ENCODE assay signal across 8 mouse cellular contexts in the genomic region with DNA sequence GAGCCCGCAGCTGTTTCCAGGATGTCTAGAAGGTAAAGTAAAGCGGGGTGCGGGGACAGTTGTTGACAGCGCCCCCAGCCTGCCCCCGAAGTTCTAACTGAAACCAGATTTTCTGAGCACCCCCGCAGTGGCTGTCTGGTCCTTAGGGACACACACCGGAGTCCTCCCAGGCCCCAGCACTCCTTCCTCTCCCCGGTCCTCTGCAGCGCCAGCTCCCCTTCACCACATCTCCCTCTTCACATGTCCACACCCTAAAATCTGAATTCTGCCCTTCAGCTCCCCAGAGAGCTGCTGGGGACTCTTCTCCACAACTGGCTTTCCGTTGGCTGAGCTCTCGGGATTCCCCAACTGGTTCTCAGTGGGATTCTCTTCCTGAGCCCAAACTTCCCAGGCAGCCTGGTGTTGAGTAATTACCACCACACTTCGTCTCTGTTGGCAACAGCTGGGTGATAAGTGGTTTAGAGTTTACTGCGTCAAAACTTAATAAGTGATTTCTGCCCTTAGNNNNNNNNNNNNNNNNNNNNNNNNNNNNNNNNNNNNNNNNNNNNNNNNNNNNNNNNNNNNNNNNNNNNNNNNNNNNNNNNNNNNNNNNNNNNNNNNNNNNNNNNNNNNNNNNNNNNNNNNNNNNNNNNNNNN. TPM values are rescaled to one million over a fixed set of nuclear protein-coding genes. Genes with fewer than 3 reads are reported as not detected.
A peak's percentile ranks its signal among the peaks of the same experiment; 100 is the strongest.
DNase-seq lines count a peak whose midpoint lies in the region; ATAC-seq and TF ChIP-seq lines count a peak whose summit lies in the region.

No protein-coding gene starts in this region.

- H3K36me3 ChIP-seq in intestine, embryonic 16.5 days (ENCODE audit: control insufficient read depth, insufficient read depth, low read length), result peaks cover 1% of the 10 kb centered on the region
- peaks cover 24% of the 10 kb centered on the region for H3K36me3 ChIP-seq in liver, embryonic 16.5 days (ENCODE audit: control insufficient read depth, insufficient read depth)
- no peaks in the 10 kb centered on the region for H3K36me3 ChIP-seq in myocyte (ENCODE audit: control insufficient read depth, insufficient read depth)

- H3K27ac ChIP-seq in intestine, embryonic 16.5 days (ENCODE audit: low read length), result peak overlapping the region; percentile 94
- H3K27ac ChIP-seq in liver, embryonic 16.5 days (ENCODE audit: low read length), result peak overlapping the region; percentile 93

- H3ac ChIP-seq in myocyte (ENCODE audit: control insufficient read depth, insufficient read length), result peak overlapping the region; percentile 9

- TF ChIP-seq POLR2A in myocyte (IDR thresholded peaks at IDR 0.05; ENCODE audit: insufficient read length, low read depth), result no peak

- H3K4me2 ChIP-seq in intestine, embryonic 16.5 days (ENCODE audit: low read depth, low read length), result peak overlapping the region; percentile 50
- peak overlapping the region; percentile 79 for H3K4me2 ChIP-seq in liver, embryonic 16.5 days (ENCODE audit: low read depth, low read length)
- peak overlapping the region; percentile 85 for H3K4me2 ChIP-seq in myocyte (ENCODE audit: low read depth)

- H3K4me1 ChIP-seq in intestine, embryonic 16.5 days (ENCODE audit: control insufficient read depth, insufficient read depth, low read length), result peaks cover 27% of the 10 kb centered on the region
- H3K4me1 ChIP-seq in liver, embryonic 16.5 days (ENCODE audit: control insufficient read depth, low read depth, low read length), result peaks cover 42% of the 10 kb centered on the region

- H3K79me2 ChIP-seq in myocyte (ENCODE audit: control insufficient read depth, insufficient read depth), result no peaks in the 10 kb centered on the region

- no peaks in the 10 kb centered on the region for H3K27me3 ChIP-seq in intestine, embryonic 16.5 days (replicated peaks; ENCODE audit: control insufficient read depth, insufficient read depth, low read length)
- H3K27me3 ChIP-seq in liver, embryonic 16.5 days (ENCODE audit: control insufficient read depth, insufficient read depth, low read depth, low read length), result no peaks in the 10 kb centered on the region
- no peaks in the 10 kb centered on the region for H3K27me3 ChIP-seq in myocyte (ENCODE audit: control insufficient read depth, insufficient read depth, insufficient read length)

- H3K9ac ChIP-seq in intestine, embryonic 16.5 days (ENCODE audit: low read depth, low read length), result peak overlapping the region; percentile 96
- H3K9ac ChIP-seq in liver, embryonic 16.5 days (ENCODE audit: low read depth, low read length), result peak overlapping the region; percentile 97

- peak; percentile 12; the same call in 1 of the 2 replicates for ATAC-seq in intestine, embryonic 16.5 days
- peak; percentile 59 for ATAC-seq in liver, embryonic 16.5 days (ENCODE audit: low read depth)

- H3K9me3 ChIP-seq in intestine, embryonic 16.5 days (ENCODE audit: control insufficient read depth, low read length), result no peaks in the 10 kb centered on the region
- H3K9me3 ChIP-seq in liver, embryonic 16.5 days (replicated peaks; ENCODE audit: control insufficient read depth, low read length), result no peaks in the 10 kb centered on the region

- 1% methylated on average over 13 of the region's 13 CpGs for WGBS in intestine, embryonic 16.5 days
- under 1% methylated on average over 13 of the region's 13 CpGs for WGBS in liver, embryonic 16.5 days (ENCODE audit: insufficient replicate concordance)

- peak; percentile 25 for DNase-seq in right cerebral cortex, postnatal 4 days
- DNase-seq in right cerebral cortex, adult 18-20 months, result no peak
- peak; percentile 19 for DNase-seq in c-Kit-positive CD71-negative TER-119-negative erythroid progenitor cells, embryonic 14.5 days (ENCODE audit: low read depth)
- DNase-seq in gastrocnemius, postnatal 25 days, result peak; percentile 20
- no peak for DNase-seq in testis, postnatal 10 days (ENCODE audit: low spot score)

- peak overlapping the region; percentile 90 for H3K4me3 ChIP-seq in intestine, embryonic 16.5 days (ENCODE audit: low read length)
- H3K4me3 ChIP-seq in liver, embryonic 16.5 days (ENCODE audit: low read depth, low read length), result peak overlapping the region; percentile 85
- H3K4me3 ChIP-seq in myocyte, result peak overlapping the region; percentile 60

TF ChIP-seq in myocyte, 11 proteins besides CTCF, POLR2A, EP300 and RAD21:
- peak in 1 of 3 experiments; percentile 15 for TF ChIP-seq MYOD1 (IDR thresholded peaks at IDR 0.05; ENCODE audit: control insufficient read depth in 1 of 3, insufficient read length in 2 of 3, low read depth in 2 of 3)
- no peak for TF ChIP-seq REST (IDR thresholded peaks at IDR 0.05; ENCODE audit: insufficient read depth, insufficient read length)
- TF ChIP-seq CEBPB (IDR thresholded peaks at IDR 0.05; ENCODE audit: insufficient read depth, poor library complexity, severe bottlenecking), result peak; percentile 61

RNA-seq across cellular contexts. Expression of a gene that starts 0.7 kb away (rescaled TPM):
- total RNA-seq in gastrocnemius, postnatal 25 days (2021), result 1 to 10 TPM; 5.0 to 6.3 TPM
- 103 and 120 TPM in 2 replicates for polyA plus RNA-seq in intestine, embryonic 16.5 days (2015; fragmentation: Nextera tagmentation; extraction: Ambion mirVana)
- 32.3 and 33.6 TPM in 2 replicates for polyA plus RNA-seq in liver, embryonic 16.5 days (2015; fragmentation: Nextera tagmentation; extraction: Ambion mirVana)
- polyA plus RNA-seq in myocyte (2012; fragmentation: generic; extraction: Trizol), result 13.7 TPM

RNA-seq across cellular contexts. Expression of a gene that starts 15.2 kb away (rescaled TPM):
- not detected for total RNA-seq in gastrocnemius, postnatal 25 days (2021)
- polyA plus RNA-seq in intestine, embryonic 16.5 days (2015; fragmentation: Nextera tagmentation; extraction: Ambion mirVana), result not detected in 2 replicates
- polyA plus RNA-seq in liver, embryonic 16.5 days (2015; fragmentation: Nextera tagmentation; extraction: Ambion mirVana), result not detected in 2 replicates
- polyA plus RNA-seq in myocyte (2012; fragmentation: generic; extraction: Trizol), result not detected

RNA-seq across cellular contexts. Expression of a gene that starts 34.1 kb away (rescaled TPM):
- 1 to 10 TPM; 7.1 to 10.0 TPM for total RNA-seq in gastrocnemius, postnatal 25 days (2021)
- polyA plus RNA-seq in intestine, embryonic 16.5 days (2015; fragmentation: Nextera tagmentation; extraction: Ambion mirVana), result 45.1 and 45.7 TPM in 2 replicates
- 92.9 and 95.8 TPM in 2 replicates for polyA plus RNA-seq in liver, embryonic 16.5 days (2015; fragmentation: Nextera tagmentation; extraction: Ambion mirVana)
- polyA plus RNA-seq in myocyte (2012; fragmentation: generic; extraction: Trizol), result 47.0 TPM

Comparison
In these comparisons a context has a peak if more than half of its experiments do, and no peak if none do; other contexts are left out.
1. DNase-seq: peak in right cerebral cortex, postnatal 4 days (single experiment), c-Kit-positive CD71-negative TER-119-negative erythroid progenitor cells, embryonic 14.5 days (single experiment) and gastrocnemius, postnatal 25 days (single experiment); none in right cerebral cortex, adult 18-20 months (single experiment) and testis, postnatal 10 days (single experiment).
2. Peak in every context shown above with its lines, with median percentiles within 50 percentile points of each other: H3K4me2 ChIP-seq and H3K4me3 ChIP-seq.